Mouse (Mus musculus): ENCODE measurements around the gene Birc5. TPM values are rescaled to one million over a fixed set of nuclear protein-coding genes. Genes with fewer than 3 reads are reported as not detected.

Gene Birc5
- polyA plus RNA-seq, 1 experiment = 97.3 TPM

DNA sequence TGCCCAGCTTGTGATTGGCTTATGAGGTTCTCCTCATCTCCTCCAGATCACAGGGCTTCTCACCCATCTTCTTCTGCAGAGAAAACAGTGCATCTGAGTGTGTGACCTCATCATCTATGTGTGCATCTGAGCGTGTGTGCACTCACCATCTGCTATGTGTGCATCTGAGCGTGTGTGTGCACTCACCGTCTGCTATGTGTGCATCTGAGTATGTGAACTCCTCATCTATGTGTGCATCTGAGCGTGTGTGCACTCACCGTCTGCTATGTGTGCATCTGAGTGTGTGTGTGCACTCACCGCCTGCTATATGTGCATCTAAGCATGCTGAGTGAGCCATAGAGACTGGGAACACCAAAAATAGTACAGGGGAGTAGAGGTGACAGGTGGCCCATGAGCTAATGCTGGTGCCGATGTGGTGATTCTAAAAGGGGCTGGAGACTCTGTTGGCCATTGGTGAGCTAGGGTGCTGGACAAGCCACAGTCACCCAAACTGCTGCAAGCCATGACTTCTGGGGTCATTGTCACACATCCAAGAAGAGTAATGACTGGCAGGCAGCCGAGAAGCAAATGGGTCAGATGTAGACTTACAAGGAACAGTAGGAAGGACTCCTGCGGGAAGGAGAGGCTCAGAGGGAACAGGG lies 31.4 kb downstream of the Birc5 start:
- H3K4me1 ChIP-seq (ENCODE audit: control insufficient read depth, insufficient read depth, low read length) = peaks cover 67% of the 10 kb centered on the region
- H3K4me3 ChIP-seq (ENCODE audit: insufficient read depth, low read length) = no peak overlapping the region
- TF ChIP-seq CTCF (IDR thresholded peaks at IDR 0.05; ENCODE audit: low read depth, low read length) (0 out of 2 replicates have a peak, but pooled peaks have one; percentile 17), POLR2A (IDR thresholded peaks at IDR 0.05; ENCODE audit: borderline replicate concordance, low read depth, low read length) (no peak)
- H3K27ac ChIP-seq (ENCODE audit: insufficient read depth, low read depth, low read length) = peak overlapping the region; percentile 99

DNA sequence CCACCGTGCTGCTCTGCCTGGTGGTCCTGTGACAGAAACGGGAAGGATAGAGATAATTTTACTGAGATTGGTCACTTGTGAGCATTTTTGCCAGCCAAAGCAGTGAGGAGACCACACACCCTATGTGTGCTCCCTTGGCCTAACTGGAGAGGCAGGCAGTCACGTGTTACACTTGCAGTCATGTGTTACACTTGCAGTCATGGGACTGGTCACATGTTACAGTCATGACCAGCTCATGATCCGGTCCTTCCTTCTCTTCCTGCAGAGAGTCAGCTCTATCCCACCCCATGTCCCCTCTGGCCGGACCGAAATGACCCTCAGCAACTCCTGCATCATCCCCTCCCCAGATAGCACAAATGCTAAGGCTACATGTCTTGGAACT lies 31.9 kb downstream of the Birc5 start:
- Histone ChIP-seq H3K27ac (ENCODE audit: insufficient read depth, low read depth, low read length) (peak overlapping the region; percentile 99), H3K4me1 (ENCODE audit: control insufficient read depth, insufficient read depth, low read length) (peaks cover 67% of the 10 kb centered on the region), H3K4me3 (ENCODE audit: insufficient read depth, low read length) (peak overlapping the region; percentile 14; the same call in 1 of the 2 replicates)
- TF ChIP-seq POLR2A (IDR thresholded peaks at IDR 0.05; ENCODE audit: borderline replicate concordance, low read depth, low read length) (no peak), CTCF (IDR thresholded peaks at IDR 0.05; ENCODE audit: low read depth, low read length) (no peak)

DNA sequence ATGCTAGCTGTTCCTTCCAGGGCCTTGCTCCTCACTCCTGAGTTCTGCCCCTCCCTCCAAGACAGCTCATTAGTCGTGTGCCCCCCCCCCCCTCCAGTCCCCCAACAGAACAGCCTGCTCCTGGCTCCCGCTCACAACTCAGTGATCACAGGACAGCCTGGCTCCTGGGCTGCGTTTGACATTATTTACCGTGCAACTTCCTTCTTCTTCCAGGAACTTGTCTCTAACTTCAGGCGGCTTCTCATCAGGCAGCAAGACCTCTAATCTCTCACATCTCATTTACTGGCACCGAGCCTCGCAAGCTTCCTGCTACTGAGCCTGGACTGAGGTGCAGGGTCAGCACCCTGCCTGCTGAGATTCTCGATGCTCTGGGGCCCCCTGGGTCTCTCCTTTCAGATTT lies 32.7 kb downstream of the Birc5 start:
- H3K4me1 ChIP-seq (ENCODE audit: control insufficient read depth, insufficient read depth, low read length) = peaks cover 65% of the 10 kb centered on the region
- peak overlapping the region; percentile 99 for H3K27ac ChIP-seq (ENCODE audit: insufficient read depth, low read depth, low read length)
- TF ChIP-seq POLR2A (IDR thresholded peaks at IDR 0.05; ENCODE audit: borderline replicate concordance, low read depth, low read length) = no peak
- no peak for TF ChIP-seq CTCF (IDR thresholded peaks at IDR 0.05; ENCODE audit: low read depth, low read length)
- peak overlapping the region; percentile 14 for H3K4me3 ChIP-seq (ENCODE audit: insufficient read depth, low read length)

DNA sequence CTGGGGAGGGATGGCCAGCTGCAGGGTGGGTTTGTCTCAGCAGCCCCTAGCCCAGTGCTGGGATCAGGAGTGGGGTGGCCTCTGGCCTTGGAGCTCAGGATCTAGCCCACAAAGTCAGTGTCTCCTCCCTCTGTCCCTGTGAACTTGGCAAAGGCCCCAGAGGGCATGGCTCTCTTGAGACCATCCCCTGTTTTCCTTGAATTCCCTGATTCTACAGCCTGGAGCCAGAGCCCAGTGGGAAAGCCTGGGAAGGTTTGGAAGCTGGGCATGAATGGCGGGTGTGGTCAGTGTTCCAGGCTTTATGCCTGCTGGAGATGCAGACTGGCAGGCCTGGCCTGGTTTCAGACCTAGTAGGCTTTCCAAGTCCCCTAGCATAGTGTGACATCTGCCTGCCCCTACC lies 33.2 kb downstream of the Birc5 start:
- Histone ChIP-seq H3K27ac (ENCODE audit: insufficient read depth, low read depth, low read length) (peak overlapping the region; percentile 99), H3K4me3 (ENCODE audit: insufficient read depth, low read length) (peak overlapping the region; percentile 14), H3K4me1 (ENCODE audit: control insufficient read depth, insufficient read depth, low read length) (peaks cover 60% of the 10 kb centered on the region)
- TF ChIP-seq POLR2A (IDR thresholded peaks at IDR 0.05; ENCODE audit: borderline replicate concordance, low read depth, low read length) = no peak
- TF ChIP-seq CTCF (IDR thresholded peaks at IDR 0.05; ENCODE audit: low read depth, low read length) = no peak

DNA sequence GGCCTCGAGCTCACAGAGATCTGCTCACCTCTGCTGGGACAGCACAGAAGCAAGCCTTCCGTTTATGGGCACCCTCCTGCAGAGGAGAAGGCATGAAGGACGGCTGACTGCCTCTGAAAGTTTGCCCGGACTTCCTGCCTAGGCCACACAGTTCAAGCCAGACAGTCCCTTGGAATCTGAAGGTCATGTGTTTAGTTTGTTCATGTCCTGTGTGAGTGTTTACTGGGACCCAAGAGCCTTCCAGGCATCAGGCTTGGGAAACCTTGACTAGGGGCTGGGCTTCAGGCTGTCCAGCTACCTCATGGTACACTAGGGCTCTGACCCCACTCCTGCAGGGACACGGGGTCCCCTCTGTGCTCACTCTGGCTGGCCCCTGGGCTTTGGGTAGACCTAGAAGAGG lies 36.9 kb downstream of the Birc5 start:
- Histone ChIP-seq H3K4me3 (ENCODE audit: insufficient read depth, low read length) (no peak overlapping the region), H3K27ac (ENCODE audit: insufficient read depth, low read depth, low read length) (no peak overlapping the region), H3K4me1 (ENCODE audit: control insufficient read depth, insufficient read depth, low read length) (peaks cover 25% of the 10 kb centered on the region)
- TF ChIP-seq CTCF (IDR thresholded peaks at IDR 0.05; ENCODE audit: low read depth, low read length) (no peak), POLR2A (IDR thresholded peaks at IDR 0.05; ENCODE audit: borderline replicate concordance, low read depth, low read length) (no peak)

DNA sequence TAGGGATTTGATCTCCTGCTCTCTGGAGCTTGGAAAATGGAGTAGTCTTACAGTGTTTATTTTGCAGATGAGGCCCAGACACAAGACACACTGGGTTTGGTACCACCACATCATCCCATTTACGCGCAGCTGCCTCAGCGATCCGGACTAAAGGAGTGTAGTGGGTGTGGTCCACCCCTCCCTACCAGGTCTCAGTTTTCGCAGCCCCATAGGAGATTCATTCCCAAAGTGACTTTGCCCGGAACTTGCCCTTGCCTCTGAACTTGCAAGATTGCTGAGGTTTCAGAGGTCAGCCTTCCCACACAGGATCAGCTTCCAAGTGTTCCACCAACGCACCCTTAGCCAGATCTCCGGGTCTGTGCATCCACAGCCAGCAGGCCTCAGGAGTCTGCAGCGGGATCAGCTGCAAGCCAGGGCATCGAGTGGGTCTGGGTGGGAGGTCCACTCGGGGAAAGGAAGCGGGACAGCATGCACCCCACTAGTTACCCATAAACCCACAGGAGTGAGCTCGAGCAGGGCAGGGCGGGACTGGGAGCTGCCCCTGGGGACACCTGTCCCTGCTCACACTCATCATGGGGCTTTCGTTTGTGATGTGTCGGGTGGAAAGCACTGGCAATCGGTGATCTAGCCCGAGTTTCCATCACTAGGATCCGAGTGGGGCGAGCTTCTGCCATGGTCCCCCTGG lies 39.3 kb downstream of the Birc5 start:
- no peak for TF ChIP-seq CTCF (IDR thresholded peaks at IDR 0.05; ENCODE audit: low read depth, low read length)
- TF ChIP-seq POLR2A (IDR thresholded peaks at IDR 0.05; ENCODE audit: borderline replicate concordance, low read depth, low read length) = no peak
- Histone ChIP-seq H3K4me3 (ENCODE audit: insufficient read depth, low read length) (no peak overlapping the region), H3K27ac (ENCODE audit: insufficient read depth, low read depth, low read length) (no peak overlapping the region), H3K4me1 (ENCODE audit: control insufficient read depth, insufficient read depth, low read length) (peaks cover 6% of the 10 kb centered on the region)

DNA sequence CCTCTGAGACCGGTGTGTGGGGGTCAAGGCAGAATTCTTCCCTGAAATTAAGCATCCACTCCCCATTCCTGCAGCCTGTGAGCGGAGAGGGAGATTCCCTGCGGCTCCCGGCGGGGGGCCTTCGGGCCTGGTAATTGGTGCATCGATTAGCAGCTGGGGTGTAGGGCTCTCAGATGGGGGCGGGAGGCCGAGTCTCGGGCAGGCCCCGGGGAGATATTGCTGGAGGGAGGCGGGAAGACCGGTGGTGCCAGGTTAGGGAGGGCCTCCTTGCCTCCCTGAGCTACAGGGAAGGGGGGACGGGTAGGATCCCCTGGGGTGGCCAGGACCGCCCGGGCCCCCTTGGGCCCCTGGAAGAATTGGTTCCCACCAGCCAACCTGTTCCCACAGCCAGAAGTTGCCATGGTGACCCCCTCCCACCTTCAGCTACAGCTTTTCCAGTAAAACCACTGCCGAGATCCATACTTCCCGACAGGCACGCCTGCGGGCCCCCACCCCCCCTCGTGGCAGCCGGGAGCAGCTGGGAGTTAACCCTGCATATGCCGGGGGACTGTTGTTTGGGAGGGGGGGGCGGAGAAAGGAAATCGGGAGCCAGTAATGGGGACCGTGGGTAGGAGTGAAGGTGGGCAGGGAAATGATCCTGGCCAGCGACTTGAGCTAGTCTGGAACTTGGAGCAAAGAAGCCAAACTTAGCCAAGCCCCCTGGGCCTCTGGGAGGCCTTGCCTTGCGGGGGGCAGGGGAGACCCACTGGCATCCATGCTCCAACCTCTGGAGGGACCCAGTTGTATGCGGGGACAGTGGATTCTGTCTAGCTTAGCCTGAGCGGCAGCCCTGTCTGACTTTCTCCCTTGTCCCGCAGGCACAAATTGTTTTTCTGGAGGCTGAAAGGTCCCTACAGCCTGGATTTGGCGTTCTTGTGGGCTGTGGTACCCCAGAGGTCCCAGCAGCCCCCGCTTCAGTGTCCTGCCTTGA lies 40.1 kb downstream of the Birc5 start:
- Histone ChIP-seq H3K4me3 (ENCODE audit: insufficient read depth, low read length) (no peak overlapping the region), H3K27ac (ENCODE audit: insufficient read depth, low read depth, low read length) (no peak overlapping the region), H3K4me1 (ENCODE audit: control insufficient read depth, insufficient read depth, low read length) (no peaks in the 10 kb centered on the region)
- TF ChIP-seq POLR2A (IDR thresholded peaks at IDR 0.05; ENCODE audit: borderline replicate concordance, low read depth, low read length) = no peak

DNA sequence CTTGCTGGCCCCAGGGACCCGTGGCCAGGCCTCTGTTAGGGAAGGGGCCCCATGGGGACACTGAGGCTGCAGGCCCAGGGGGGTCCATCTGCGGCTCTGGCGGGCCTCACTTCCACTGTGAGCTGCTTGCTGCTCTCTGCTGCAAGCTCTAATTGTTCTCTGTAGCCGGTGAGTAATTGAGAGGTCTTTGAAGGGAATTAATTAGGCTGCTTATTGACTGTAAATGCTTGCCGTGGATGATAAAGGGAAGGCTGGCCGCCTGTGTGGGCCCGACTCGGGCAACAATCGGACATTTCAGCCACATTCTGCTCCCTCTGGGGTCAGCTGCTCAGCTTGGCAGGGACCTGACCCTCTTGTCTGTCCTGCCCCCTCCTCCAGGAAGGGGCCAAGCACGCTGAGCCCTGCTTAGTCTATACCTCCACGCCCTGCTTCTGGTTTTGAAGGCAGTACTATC lies 40.9 kb downstream of the Birc5 start:
- H3K4me1 ChIP-seq (ENCODE audit: control insufficient read depth, insufficient read depth, low read length) = no peaks in the 10 kb centered on the region

DNA sequence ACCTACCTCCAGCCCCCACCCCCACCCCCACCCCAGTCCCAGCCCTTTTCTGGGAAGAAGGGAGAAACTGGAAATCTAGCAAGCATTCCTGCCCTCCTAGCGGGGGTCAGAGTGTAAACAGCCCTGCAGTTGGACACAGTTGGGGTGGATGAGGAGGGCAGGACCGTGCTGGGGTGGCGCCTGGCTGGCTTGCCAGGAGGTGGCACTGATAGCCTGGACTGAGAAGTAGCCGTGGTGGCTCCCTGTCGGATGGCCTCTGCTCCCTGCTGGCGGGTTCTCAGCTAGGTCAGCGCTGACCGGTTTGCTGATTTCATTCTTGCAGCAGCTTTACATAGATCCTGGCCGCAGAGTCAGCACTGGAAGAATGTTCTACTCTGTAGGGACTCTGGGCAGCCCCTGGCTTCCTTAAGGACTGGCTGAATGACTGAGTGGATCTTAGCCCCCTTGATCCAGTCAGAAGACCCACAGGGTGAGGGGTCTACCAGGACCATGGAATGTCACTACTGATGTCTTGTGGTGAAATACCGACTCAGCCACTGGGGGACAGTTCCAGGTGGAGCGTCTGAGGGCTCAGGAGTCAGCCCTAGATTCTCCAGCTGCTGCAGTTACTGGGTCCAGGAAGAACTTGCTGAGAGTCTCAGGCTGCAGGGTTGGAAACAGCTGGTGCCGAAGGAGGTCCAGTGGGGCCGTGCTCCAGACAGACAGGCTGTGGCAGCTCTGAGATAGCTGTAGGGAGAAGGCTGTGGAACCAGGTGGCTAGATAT lies 41.6 kb downstream of the Birc5 start:
- no peak overlapping the region for H3K4me3 ChIP-seq (ENCODE audit: insufficient read depth, low read length)
- no peak for TF ChIP-seq CTCF (IDR thresholded peaks at IDR 0.05; ENCODE audit: low read depth, low read length)
- TF ChIP-seq POLR2A (IDR thresholded peaks at IDR 0.05; ENCODE audit: borderline replicate concordance, low read depth, low read length) = no peak
- H3K4me1 ChIP-seq (ENCODE audit: control insufficient read depth, insufficient read depth, low read length) = no peaks in the 10 kb centered on the region
- H3K27ac ChIP-seq (ENCODE audit: insufficient read depth, low read depth, low read length) = no peak overlapping the region

More for the DNA sequence above, 40.9 kb downstream of the Birc5 start:
- Histone ChIP-seq H3K4me3 (ENCODE audit: insufficient read depth, low read length) (no peak overlapping the region), H3K27ac (ENCODE audit: insufficient read depth, low read depth, low read length) (no peak overlapping the region)
- no peak for TF ChIP-seq CTCF (IDR thresholded peaks at IDR 0.05; ENCODE audit: low read depth, low read length)
- no peak for TF ChIP-seq POLR2A (IDR thresholded peaks at IDR 0.05; ENCODE audit: borderline replicate concordance, low read depth, low read length)
